In the genomic region with DNA sequence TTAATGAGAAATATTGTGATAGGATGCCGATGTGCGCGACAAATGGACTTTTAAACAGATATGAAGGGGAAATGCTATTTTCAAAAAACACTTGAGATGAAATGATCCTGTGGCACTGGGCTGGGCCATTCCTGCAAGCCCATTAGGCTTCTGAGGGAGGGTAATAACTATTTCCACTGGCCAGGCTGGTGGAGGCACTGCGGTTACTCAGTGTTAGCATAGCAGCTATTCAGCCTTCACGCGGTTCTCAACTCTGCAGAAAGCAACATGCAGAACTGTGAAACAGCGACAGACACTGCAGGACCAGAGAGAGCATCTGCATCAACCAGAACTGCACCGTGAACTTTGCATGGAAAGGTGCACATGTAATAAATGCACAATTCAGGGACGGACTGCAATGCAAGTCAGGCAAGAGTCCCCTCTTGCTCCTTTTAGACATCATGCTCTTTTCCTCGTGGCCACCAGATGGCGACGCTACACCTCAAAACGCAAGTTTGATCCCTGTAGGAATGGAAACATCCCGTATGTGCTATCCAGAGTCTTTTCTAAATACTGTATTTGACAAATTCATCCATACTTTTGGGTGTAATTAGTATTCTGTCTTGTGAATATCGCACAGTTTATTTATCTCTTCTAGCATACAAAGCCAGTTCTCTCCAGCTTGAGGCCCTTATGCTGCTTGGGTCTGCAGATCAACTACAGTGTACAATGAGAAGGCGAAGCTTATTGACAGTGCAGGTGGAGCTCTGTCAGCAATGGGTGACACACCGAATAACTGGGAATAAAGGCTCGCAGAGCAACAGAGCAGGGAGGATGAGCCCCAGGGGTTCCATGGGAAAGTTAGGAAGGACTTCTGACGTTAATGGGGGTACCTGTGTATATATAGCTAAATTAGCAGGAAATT, we compare ENCODE assay signal across 8 mouse cellular contexts.
DNase-seq lines count a peak whose midpoint lies in the region; ATAC-seq and TF ChIP-seq lines count a peak whose summit lies in the region.

No protein-coding gene starts in this region.

- peak; percentile 66 for ATAC-seq in midbrain, embryonic 14.5 days (ENCODE audit: low FRiP score, low TSS enrichment)
- ATAC-seq in stomach, postnatal 0 days (ENCODE audit: low FRiP score, low TSS enrichment), result peak; percentile 80

- no peaks in the 10 kb centered on the region for H3K36me3 ChIP-seq in forebrain, embryonic 10.5 days (replicated peaks)
- no peaks in the 10 kb centered on the region for H3K36me3 ChIP-seq in midbrain, embryonic 14.5 days (ENCODE audit: control insufficient read depth, insufficient read depth, low read length)
- H3K36me3 ChIP-seq in stomach, postnatal 0 days (ENCODE audit: control insufficient read depth, insufficient read depth, low read length), result no peaks in the 10 kb centered on the region

- TF ChIP-seq CTCF in gastrocnemius, adult 2 months (IDR thresholded peaks at IDR 0.05), result peak; percentile 79
- peak; percentile 94 for TF ChIP-seq CTCF in stomach, postnatal 0 days (IDR thresholded peaks at IDR 0.05; ENCODE audit: low read depth)

- H3K4me1 ChIP-seq in forebrain, embryonic 10.5 days, result peaks cover 6% of the 10 kb centered on the region; the same call in 1 of the 2 replicates
- H3K4me1 ChIP-seq in midbrain, embryonic 14.5 days (ENCODE audit: control insufficient read depth, insufficient read depth, low read length), result no peaks in the 10 kb centered on the region
- no peaks in the 10 kb centered on the region for H3K4me1 ChIP-seq in stomach, postnatal 0 days (replicated peaks; ENCODE audit: control insufficient read depth, insufficient read depth)

- no peaks in the 10 kb centered on the region for H3K9me3 ChIP-seq in forebrain, embryonic 10.5 days
- no peaks in the 10 kb centered on the region for H3K9me3 ChIP-seq in midbrain, embryonic 14.5 days (ENCODE audit: control insufficient read depth, low read length)
- H3K9me3 ChIP-seq in stomach, postnatal 0 days (ENCODE audit: control insufficient read depth, low read length), result no peaks in the 10 kb centered on the region

- peak; percentile 39 for DNase-seq in gastrocnemius, adult 2 months
- DNase-seq in gastrocnemius, postnatal 25 days, result no peak
- peak; percentile 73 for DNase-seq in adrenal gland, postnatal 10 days
- DNase-seq in forebrain, embryonic 10.5 days (ENCODE audit: extremely low spot score, low spot score), result peak; percentile 59
- DNase-seq in induced T-regulatory cell, adult 2 months (ENCODE audit: low read depth), result peak; percentile 41
- DNase-seq in left cerebral cortex, postnatal 10 days (ENCODE audit: extremely low spot score in 1 of 2, low spot score in 2 of 2), result peak; percentile 47 to 72
- DNase-seq in midbrain, embryonic 14.5 days, result peak; percentile 86
- DNase-seq in stomach, postnatal 0 days (ENCODE audit: low spot score), result peak; percentile 63

- no peak for TF ChIP-seq EP300 in stomach, postnatal 0 days (optimal IDR thresholded peaks at IDR 0.05)

- no peaks in the 10 kb centered on the region for H3K27me3 ChIP-seq in forebrain, embryonic 10.5 days (ENCODE audit: poor library complexity, severe bottlenecking)
- no peaks in the 10 kb centered on the region for H3K27me3 ChIP-seq in midbrain, embryonic 14.5 days (ENCODE audit: control insufficient read depth, insufficient read depth, low read length)
- no peaks in the 10 kb centered on the region for H3K27me3 ChIP-seq in stomach, postnatal 0 days (ENCODE audit: control insufficient read depth, insufficient read depth, low read length)

- H3K27ac ChIP-seq in gastrocnemius, adult 2 months, result no peak overlapping the region
- H3K27ac ChIP-seq in forebrain, embryonic 10.5 days, result no peak overlapping the region
- no peak overlapping the region for H3K27ac ChIP-seq in midbrain, embryonic 14.5 days (replicated peaks; ENCODE audit: low read depth, low read length)
- H3K27ac ChIP-seq in stomach, postnatal 0 days (replicated peaks), result no peak overlapping the region

- no peak overlapping the region for H3K9ac ChIP-seq in midbrain, embryonic 14.5 days (replicated peaks; ENCODE audit: low read length)
- H3K9ac ChIP-seq in stomach, postnatal 0 days (ENCODE audit: low read length), result no peak overlapping the region

- H3K4me2 ChIP-seq in midbrain, embryonic 14.5 days (ENCODE audit: low read length), result peak overlapping the region; percentile 31; the same call in 1 of the 2 replicates
- no peak overlapping the region for H3K4me2 ChIP-seq in stomach, postnatal 0 days (replicated peaks; ENCODE audit: low read depth)

- WGBS in forebrain, embryonic 10.5 days, result 42% methylated on average over 19 of the region's 19 CpGs
- 43% methylated on average over 19 of the region's 19 CpGs for WGBS in midbrain, embryonic 14.5 days
- 35% methylated on average over 19 of the region's 19 CpGs for WGBS in stomach, postnatal 0 days

- intact Hi-C loops in gastrocnemius, adult 2 months (cut with DNase I), result loop anchor here (5.0 kb wide), 1 partner anchor 103 kb away; no protein-coding TSS in a partner anchor
- intact Hi-C loops in left cerebral cortex, postnatal 10 days (cut with DNase I), result loop anchor here (5.0 to 10.0 kb wide), 2 partner anchors 103 to 144 kb away; no protein-coding TSS in a partner anchor

- no peak overlapping the region for H3K4me3 ChIP-seq in gastrocnemius, adult 2 months
- H3K4me3 ChIP-seq in forebrain, embryonic 10.5 days, result no peak overlapping the region
- H3K4me3 ChIP-seq in midbrain, embryonic 14.5 days (replicated peaks; ENCODE audit: low read depth, low read length), result no peak overlapping the region
- no peak overlapping the region for H3K4me3 ChIP-seq in stomach, postnatal 0 days (ENCODE audit: low read depth, low read length)
